Mouse (Mus musculus): Measurements from ENCODE around the gene Rps17. TPM values are rescaled to one million over a fixed set of nuclear protein-coding genes. Genes with fewer than 3 reads are reported as not detected.

Rps17 gene
- total RNA-seq, 4 experiments from 2014 or later = 559 to 662 (median 611) TPM

- no peak for DNase-seq (ENCODE audit: low spot score in 2 of 2)
Measured at GRCm38 (mm10) chr7:81331851-81332250, 13.2 kb downstream of the Rps17 start.

GRCm38 (mm10) chr7:81330767-81331166, 14.3 kb downstream of the Rps17 start:
- no peak for DNase-seq (ENCODE audit: low spot score in 2 of 2)

DNA sequence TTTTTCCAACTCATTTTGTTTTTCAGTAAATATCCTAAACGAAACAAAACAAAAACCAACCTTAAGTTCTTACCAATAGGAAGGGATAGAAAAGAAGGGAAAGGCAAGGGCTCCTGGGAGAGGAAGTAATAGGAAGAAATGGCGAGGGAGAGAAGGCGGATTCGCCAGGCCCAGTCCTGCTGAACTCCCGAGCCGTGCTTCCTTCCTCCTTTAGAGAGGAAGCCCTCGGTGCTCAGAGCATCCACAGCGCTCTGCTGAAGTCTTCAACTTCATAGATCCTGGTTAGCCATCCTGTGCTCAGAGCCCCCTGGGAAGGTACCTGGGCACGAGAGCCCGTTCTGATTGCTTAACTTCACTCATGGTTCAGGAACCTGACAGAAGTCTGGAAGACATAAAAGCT, 17.4 kb downstream of the Rps17 start:
- no peak for DNase-seq (ENCODE audit: low spot score in 2 of 2)

DNA sequence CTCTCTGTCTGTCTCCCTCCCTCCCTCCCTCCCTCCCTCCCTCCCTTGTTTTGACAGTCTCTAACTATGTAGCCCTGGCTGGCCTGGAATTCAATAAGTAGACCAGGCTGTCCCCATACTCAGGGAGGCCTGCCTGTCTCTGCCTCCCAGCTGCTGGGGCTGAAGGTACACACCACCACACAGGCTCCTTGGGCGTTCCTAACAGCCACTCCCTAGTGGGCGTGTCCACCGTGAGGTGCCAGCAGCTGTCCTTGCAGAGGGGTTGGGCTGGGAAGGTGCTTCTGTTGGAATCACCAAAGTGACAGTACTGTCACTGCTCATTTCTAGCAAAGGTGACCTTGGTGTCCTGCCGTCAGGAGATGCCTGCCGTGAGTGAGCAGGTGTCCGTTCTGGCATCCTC, 18.2 kb downstream of the Rps17 start:
- no peak for DNase-seq (ENCODE audit: low spot score in 2 of 2)

DNA sequence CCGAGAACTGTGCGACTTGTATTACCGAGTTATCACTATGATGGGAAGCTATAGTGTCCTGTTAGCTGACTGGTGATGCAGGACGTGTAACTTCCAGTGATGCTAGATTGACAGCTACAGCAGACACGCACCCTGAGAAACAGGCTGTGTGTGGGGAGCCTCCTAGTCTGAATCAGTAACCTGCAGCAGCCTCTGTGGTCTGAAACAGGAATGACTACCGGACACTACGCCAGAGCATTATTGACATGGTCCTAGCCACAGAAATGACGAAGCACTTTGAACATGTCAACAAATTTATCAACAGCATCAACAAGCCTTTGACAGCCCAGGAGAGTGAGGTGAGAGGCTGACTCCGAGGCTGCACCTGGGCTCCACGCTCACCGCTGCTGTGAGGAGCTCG, 19.0 kb downstream of the Rps17 start:
- no peak for DNase-seq (ENCODE audit: low spot score in 2 of 2)

DNA sequence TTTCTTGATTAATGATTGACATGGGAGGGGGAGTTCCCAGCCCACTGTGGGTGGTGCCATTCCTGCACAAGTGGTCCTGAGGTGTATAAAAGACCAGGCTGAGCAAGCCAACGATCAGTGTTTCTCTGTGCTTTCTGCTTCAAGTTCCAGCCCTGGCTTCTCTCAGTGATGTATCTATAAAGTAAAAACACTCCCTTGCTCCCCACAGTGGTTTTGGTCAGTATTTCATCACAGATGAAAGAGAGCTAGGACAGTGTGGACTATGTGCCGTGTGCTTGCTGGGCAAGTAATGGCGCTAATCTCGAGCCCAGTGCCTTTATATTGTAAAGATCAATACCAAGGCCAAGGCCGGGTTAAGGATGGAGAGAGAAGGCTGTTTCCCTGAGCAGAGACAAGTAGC, 23.3 kb downstream of the Rps17 start:
- no peak for DNase-seq (ENCODE audit: low spot score in 2 of 2)

- no peak for DNase-seq (ENCODE audit: low spot score in 2 of 2)
Measured at GRCm38 (mm10) chr7:81319749-81320148, 25.3 kb downstream of the Rps17 start.

DNA sequence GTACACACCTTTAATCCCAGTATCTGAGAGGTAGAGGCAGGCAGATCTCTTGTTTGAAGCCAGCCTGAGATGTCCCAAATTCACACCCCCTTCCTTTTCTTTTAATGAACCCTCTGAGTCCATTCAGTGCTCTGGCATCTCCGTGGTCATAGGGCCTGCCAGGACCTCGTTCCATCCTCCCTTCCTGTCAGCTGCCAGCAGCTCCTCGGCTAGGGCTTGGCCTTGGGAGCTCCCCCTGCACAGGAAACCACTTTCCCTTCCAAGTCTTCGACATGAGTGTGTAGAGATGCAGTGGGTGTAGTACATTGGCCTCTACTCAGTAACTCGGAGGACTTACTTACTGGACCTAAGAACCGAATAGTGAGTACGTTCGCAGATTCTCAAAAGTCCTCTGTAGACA, 29.5 kb downstream of the Rps17 start:
- DNase-seq (ENCODE audit: low spot score in 2 of 2) = no peak

- no peak for DNase-seq (ENCODE audit: low spot score in 2 of 2)
Measured at GRCm38 (mm10) chr7:81311581-81311980, 33.5 kb downstream of the Rps17 start.

DNA sequence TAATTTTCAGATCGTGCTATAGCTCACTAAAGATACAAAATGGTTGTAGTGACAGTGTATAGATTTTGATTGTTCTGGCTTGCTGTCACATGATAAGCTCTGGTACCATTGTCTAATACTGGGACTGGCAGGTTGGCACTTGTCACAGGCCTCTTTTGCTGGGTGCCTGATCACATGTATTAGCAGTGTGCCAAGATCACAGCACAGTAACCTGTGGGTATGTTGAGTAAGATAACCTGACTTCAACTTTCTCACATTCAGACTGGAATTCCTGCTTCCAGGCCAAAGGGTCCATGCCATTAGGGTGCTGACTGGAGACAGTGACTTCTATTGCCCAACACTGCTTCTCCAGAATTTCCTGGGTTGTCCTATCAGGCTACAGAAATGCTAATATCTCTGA, 33.9 kb downstream of the Rps17 start:
- DNase-seq (ENCODE audit: low spot score in 2 of 2) = no peak

- no peak for DNase-seq (ENCODE audit: low spot score in 2 of 2)
Measured at GRCm38 (mm10) chr7:81309247-81309646, 35.8 kb downstream of the Rps17 start.

DNA sequence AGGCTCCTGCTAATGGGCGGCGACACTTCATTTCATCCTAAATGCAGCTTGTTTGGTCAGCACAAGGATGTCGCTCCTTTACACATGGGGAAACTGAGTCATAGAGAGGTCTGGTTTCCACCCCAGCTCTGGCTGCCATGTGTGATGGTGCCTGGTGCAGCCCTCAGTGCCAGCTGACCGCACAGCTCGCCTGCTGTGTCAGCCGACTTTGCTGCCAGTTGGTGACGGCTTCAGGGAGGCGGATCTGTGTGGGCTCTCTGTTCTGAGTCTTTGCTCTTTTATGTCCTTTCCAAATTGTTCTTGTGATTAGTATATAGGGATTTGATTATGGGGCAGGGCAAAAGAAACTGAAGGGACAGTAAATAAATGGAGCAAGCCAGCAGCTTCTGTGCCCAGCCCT, 37.3 kb downstream of the Rps17 start:
- DNase-seq (ENCODE audit: low spot score in 2 of 2) = peak; percentile 58 to 60

DNA sequence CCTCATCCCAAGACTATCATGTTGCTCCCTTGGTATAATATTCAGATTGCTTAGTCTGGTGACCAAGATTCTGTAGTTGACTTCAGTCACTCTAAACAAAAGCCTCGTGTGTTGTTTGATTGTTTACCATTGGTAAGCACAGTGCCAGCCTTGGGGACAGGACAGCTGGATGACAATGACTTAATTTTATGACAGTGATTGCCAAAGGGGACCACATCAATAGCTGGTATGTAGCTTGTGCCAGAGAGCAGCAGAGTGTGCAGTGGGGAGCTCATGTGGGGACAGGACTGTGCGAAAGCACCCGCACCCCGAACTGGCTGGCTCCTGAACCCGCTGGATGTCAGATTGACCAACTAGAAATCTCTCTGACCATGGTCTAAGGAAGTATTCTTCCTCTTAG, 40.4 kb downstream of the Rps17 start:
- DNase-seq (ENCODE audit: low spot score in 2 of 2) = peak; percentile 25 to 56

DNA sequence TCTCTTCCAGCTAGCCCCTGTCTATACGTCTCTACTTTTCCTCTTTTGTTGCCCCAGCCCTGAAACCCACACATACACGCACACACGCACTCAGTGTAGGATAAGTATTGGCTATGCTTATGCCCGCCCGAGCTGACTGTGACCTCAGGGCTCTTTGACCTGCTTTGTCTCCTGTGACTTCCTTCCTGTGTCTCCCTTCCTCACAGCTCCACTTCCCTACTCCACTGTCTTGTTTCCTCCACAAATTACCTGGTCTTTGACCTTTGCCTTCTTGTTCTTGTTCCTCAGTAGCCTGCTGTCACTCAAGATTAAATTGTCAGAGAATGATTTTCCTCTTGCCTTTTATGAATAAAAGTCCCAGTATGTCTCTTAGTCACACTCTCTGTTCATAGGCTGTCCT, 41.0 kb downstream of the Rps17 start:
- DNase-seq (ENCODE audit: low spot score in 2 of 2) = no peak

DNA sequence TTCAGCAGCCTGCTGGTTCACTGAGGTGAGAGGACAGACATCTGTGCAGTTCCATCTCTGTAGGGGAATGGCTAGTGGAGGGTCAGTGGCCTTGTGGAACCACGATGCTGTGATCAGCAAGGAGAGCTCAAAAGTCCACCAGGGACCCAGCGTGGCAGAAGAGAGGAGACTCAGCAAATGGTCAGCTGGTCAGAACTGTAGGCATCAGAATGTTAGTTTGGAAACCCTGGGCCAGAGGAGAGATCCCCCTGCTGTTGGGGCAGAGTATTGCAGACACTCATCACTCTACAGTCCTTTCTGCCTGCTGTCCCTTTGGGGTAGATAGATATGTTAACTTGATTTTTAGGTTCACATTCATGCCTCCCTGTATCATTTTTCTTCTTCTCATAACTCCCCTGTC, 41.4 kb downstream of the Rps17 start:
- no peak for DNase-seq (ENCODE audit: low spot score in 2 of 2)

DNA sequence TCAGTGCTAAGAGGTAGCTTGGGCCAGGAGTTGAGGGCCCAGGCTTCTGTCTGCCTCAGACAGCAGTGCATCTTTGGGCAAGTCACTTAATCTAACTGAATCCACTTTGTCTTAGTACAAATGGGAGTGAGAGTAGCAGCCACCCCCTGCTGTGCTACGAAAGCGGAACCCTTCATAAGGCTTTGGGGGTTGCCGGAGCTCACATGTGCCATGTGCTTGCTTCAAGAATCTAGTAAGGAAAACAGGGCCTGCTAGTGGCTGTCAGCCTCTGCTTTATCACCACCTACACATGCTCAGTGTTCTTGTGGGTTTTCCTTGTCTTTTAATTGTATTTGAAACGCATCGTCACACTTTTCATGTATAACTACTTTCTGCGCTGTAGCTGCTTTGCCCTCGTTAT, 43.7 kb downstream of the Rps17 start:
- DNase-seq (ENCODE audit: low spot score in 2 of 2) = no peak

GRCm38 (mm10) chr7:81298206-81298605, 46.8 kb downstream of the Rps17 start:
- DNase-seq (ENCODE audit: low spot score in 2 of 2) = no peak

GRCm38 (mm10) chr7:81295169-81295568, 49.9 kb downstream of the Rps17 start:
- DNase-seq (ENCODE audit: low spot score in 2 of 2) = no peak

Other genes starting within 250 kb of the Rps17 start
- not detected for gene Slc28a1, start 230.5 kb downstream of the Rps17 start, total RNA-seq (2022)
- 10 to 100 TPM; 10.1 to 13.0 (median 11.6) TPM for gene Pde8a, start 131.7 kb downstream of the Rps17 start, total RNA-seq (2022)
- 100 to 1,000 TPM; 106 to 143 (median 140) TPM for gene Cpeb1, start 110.2 kb upstream of the Rps17 start, total RNA-seq (2022)
- 100 to 1,000 TPM; 161 to 182 (median 173) TPM for gene Ap3b2, start 148.7 kb upstream of the Rps17 start, total RNA-seq (2022)
- not detected for gene BC048679, start 153.0 kb upstream of the Rps17 start, total RNA-seq (2022)
- under 1 TPM; 0.27 to 0.33 (median 0.30) TPM for gene Fsd2, start 221.7 kb upstream of the Rps17 start, total RNA-seq (2022)
- 10 to 100 TPM; 20.6 to 23.8 (median 21.0) TPM for gene Whamm, start 226.0 kb upstream of the Rps17 start, total RNA-seq (2022)

All from layer of hippocampus, adult 8-10 months (tissue).